Mouse (Mus musculus) small intestine, adult 2 months (tissue): ENCODE measurements at regions not wholly inside any gene's neighbourhood (a gene's known extent, or its start where the extent isn't known, plus 50 kb on each side); places are given as distances from the start of the nearest gene placed in this dataset.

Source experiments
- CTCF ChIP-seq: fragments of 200-500 bp; IDR thresholded peaks from 2 replicates; pipeline ENCODE4 v1.5.1; 2012; ENCODE audit warnings: low read depth, mild to moderate bottlenecking, control low read depth, inconsistent platforms, low read length, moderate library complexity, mixed read lengths; ENCODE audit not compliant: insufficient replicate concordance, insufficient read length; ENCODE audit errors: extremely low read depth
- POLR2A ChIP-seq: fragments of 200-500 bp; IDR thresholded peaks from 2 replicates; pipeline ENCODE4 v1.6.1; 2012; ENCODE audit warnings: low read depth, mild to moderate bottlenecking, control low read depth, inconsistent platforms, low read length, moderate library complexity

GRCm38 (mm10) chr13:53688934-53689333, 216.1 kb upstream of the Msx2 start:
- TF ChIP-seq CTCF (no peak), POLR2A (no peak)
